Mouse (Mus musculus) heart, adult 8-10 months (tissue): ENCODE data around the gene Pxk. TPM values are rescaled to one million over a fixed set of nuclear protein-coding genes. Genes with fewer than 3 reads are reported as not detected.

Experiments
- DNase-seq: peaks from one replicate; pipeline ENCODE4 v3.0.0; 2022; ENCODE audit warnings: low spot score
- total RNA-seq, 4 experiments: library from RNA; stranded (reverse); gene quantifications; 2 replicates each; pipeline ENCODE4 v1.2.4; 2022

Pxk gene
- total RNA-seq, 4 experiments from 2014 or later: 21.5 to 25.4 (median 24.6) TPM

- no peak for DNase-seq
These were observed 94.7 kb downstream of the Pxk start for GRCm38 (mm10) chr14:8192727-8193126.

GRCm38 (mm10) chr14:8200769-8201168, 102.8 kb downstream of the Pxk start:
- DNase-seq: no peak

GRCm38 (mm10) chr14:8201715-8202114, 103.7 kb downstream of the Pxk start:
- DNase-seq: no peak

- no peak for DNase-seq
These were observed 108.3 kb downstream of the Pxk start for GRCm38 (mm10) chr14:8206179-8206910.

GRCm38 (mm10) chr14:8207105-8207504, 109.1 kb downstream of the Pxk start:
- DNase-seq: no peak

- DNase-seq: no peak
These were observed 109.5 kb downstream of the Pxk start for GRCm38 (mm10) chr14:8207543-8207942.

- DNase-seq: no peak
These were observed 110.9 kb downstream of the Pxk start for GRCm38 (mm10) chr14:8208876-8209275.

GRCm38 (mm10) chr14:8209896-8210295, 111.9 kb downstream of the Pxk start:
- DNase-seq: no peak

GRCm38 (mm10) chr14:8212996-8213395, 115.0 kb downstream of the Pxk start:
- DNase-seq: no peak

- peak; percentile 97 for DNase-seq
These were observed 115.8 kb downstream of the Pxk start, which contains the start of gene Kctd6 for GRCm38 (mm10) chr14:8213803-8214224. Gene Kctd6 (plus strand): TSS chr14:8214140.

Other genes with a start within 250 kb of the Pxk start
- gene Gm45521, start 140.9 kb upstream of the Pxk start, total RNA-seq: not detected
- under 1 TPM in 3 of 4 experiments, not detected in 1; 0.06 to 0.17 (median 0.11) TPM for gene Dnase1l3, start 103.6 kb upstream of the Pxk start, total RNA-seq
- 10 to 100 TPM; 11.0 to 14.3 (median 12.2) TPM for gene Abhd6, start 95.3 kb upstream of the Pxk start, total RNA-seq
- gene Rpp14, start 17.8 kb upstream of the Pxk start, total RNA-seq: 10 to 100 TPM; 26.2 to 33.3 (median 28.2) TPM
- gene Pdhb, start 74.8 kb downstream of the Pxk start, total RNA-seq: 100 to 1,000 TPM; 726 to 851 (median 790) TPM
- gene Kctd6, start 115.9 kb downstream of the Pxk start, total RNA-seq: 1 to 10 TPM; 8.7 to 9.9 (median 9.3) TPM
- 1 to 10 TPM in 2 of 4 experiments, under 1 TPM in 2; 0.44 to 1.4 (median 1.1) TPM for gene Acox2, start 161.1 kb downstream of the Pxk start, total RNA-seq
- 1 to 10 TPM; 7.5 to 8.8 (median 8.2) TPM for gene Fam107a, start 219.8 kb downstream of the Pxk start, total RNA-seq